Mouse (Mus musculus): Measurements from ENCODE around the gene Prr18. TPM values are rescaled to one million over a fixed set of nuclear protein-coding genes. Genes with fewer than 3 reads are reported as not detected.

Prr18 gene
- polyA plus RNA-seq (2014; fragmentation: Illumina TruSeq; extraction: RNeasy Lipid Tissue Mini Kit (QIAGEN cat#74804); ENCODE audit: low replicate concordance), result 0.37 TPM

DNA sequence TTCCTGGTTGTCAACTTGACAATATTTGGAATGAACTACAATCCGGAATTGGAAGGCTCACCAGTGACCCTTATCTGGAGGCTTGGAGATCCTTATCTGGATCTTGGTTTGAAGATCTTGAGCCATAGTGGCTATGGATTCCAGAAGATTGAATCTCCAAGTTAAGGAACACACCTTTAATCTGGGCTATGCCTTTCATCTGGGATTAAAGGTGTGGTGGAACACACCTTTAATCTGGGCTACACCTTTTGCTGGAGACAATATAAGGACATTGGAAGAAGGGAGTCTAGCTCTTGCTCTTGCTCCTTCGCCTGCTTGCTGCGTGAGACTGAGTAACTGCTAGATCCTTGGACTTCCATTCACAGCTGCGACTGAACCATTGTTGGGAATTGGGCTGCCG, at the start of gene Prr18:
Gene Prr18 (plus strand): TSS at position 301 of the 400 bp plus-strand sequence.

GRCm38 (mm10) chr17:8310838-8311614, 26.2 kb upstream of the Prr18 start, which contains the start of gene Sft2d1:
Sft2d1 (plus strand) TSS chr17:8311102.

GRCm38 (mm10) chr17:8355692-8356091, 18.4 kb downstream of the Prr18 start, which contains the start of gene T2:
T2 (plus strand) TSS chr17:8355992.

Other genes starting within 250 kb of the Prr18 start
- not detected for gene Gm49673, start 189.7 kb upstream of the Prr18 start, polyA plus RNA-seq (2014; fragmentation: Illumina TruSeq; extraction: RNeasy Lipid Tissue Mini Kit (QIAGEN cat#74804); ENCODE audit: low replicate concordance)
- 14.9 TPM for gene Rnaset2a, start 189.4 kb upstream of the Prr18 start, polyA plus RNA-seq (2014; fragmentation: Illumina TruSeq; extraction: RNeasy Lipid Tissue Mini Kit (QIAGEN cat#74804); ENCODE audit: low replicate concordance)
- gene Fgfr1op, start 172.0 kb upstream of the Prr18 start, polyA plus RNA-seq (2014; fragmentation: Illumina TruSeq; extraction: RNeasy Lipid Tissue Mini Kit (QIAGEN cat#74804); ENCODE audit: low replicate concordance), result 21.5 TPM
- not detected for gene Ccr6, start 101.4 kb upstream of the Prr18 start, polyA plus RNA-seq (2014; fragmentation: Illumina TruSeq; extraction: RNeasy Lipid Tissue Mini Kit (QIAGEN cat#74804); ENCODE audit: low replicate concordance)
- 508 TPM for gene Mpc1, start 54.6 kb upstream of the Prr18 start, polyA plus RNA-seq (2014; fragmentation: Illumina TruSeq; extraction: RNeasy Lipid Tissue Mini Kit (QIAGEN cat#74804); ENCODE audit: low replicate concordance)
- gene Sft2d1, start 26.4 kb upstream of the Prr18 start, polyA plus RNA-seq (2014; fragmentation: Illumina TruSeq; extraction: RNeasy Lipid Tissue Mini Kit (QIAGEN cat#74804); ENCODE audit: low replicate concordance), result 86.7 TPM
- gene T2, start 18.5 kb downstream of the Prr18 start, polyA plus RNA-seq (2014; fragmentation: Illumina TruSeq; extraction: RNeasy Lipid Tissue Mini Kit (QIAGEN cat#74804); ENCODE audit: low replicate concordance), result not detected
- gene T, start 97.0 kb downstream of the Prr18 start, polyA plus RNA-seq (2014; fragmentation: Illumina TruSeq; extraction: RNeasy Lipid Tissue Mini Kit (QIAGEN cat#74804); ENCODE audit: low replicate concordance), result not detected
- 0.33 TPM for gene Pde10a, start 187.9 kb downstream of the Prr18 start, polyA plus RNA-seq (2014; fragmentation: Illumina TruSeq; extraction: RNeasy Lipid Tissue Mini Kit (QIAGEN cat#74804); ENCODE audit: low replicate concordance)
- not detected for gene Gm17087, start 229.5 kb downstream of the Prr18 start, polyA plus RNA-seq (2014; fragmentation: Illumina TruSeq; extraction: RNeasy Lipid Tissue Mini Kit (QIAGEN cat#74804); ENCODE audit: low replicate concordance)